Mouse (Mus musculus) neural tube, embryonic 12.5 days (tissue): ENCODE results near the gene Jaml. TPM values are rescaled to one million over a fixed set of nuclear protein-coding genes. Genes with fewer than 3 reads are reported as not detected.
A peak's percentile ranks its signal among the peaks of the same experiment; 100 is the strongest.

Experiments used
- ATAC-seq: fragments of 200-750 bp; cut with Nextera tagmentation; 2 replicates; pipeline ENCODE4 v1.8.0; 2017; ENCODE audit warnings: low read depth, mild to moderate bottlenecking, moderate TSS enrichment, moderate library complexity; ENCODE audit not compliant: low FRiP score
- H3K27ac ChIP-seq: fragments of 300-500 bp; sonication (generic); 2 replicates; pipeline ENCODE4 v1.5.1; 2016
- H3K27me3 ChIP-seq: fragments of 300-500 bp; sonication (generic); replicated peaks from 2 replicates; pipeline ENCODE4 v1.6.1; 2016; ENCODE audit warnings: mild to moderate bottlenecking
- H3K36me3 ChIP-seq: fragments of 300-500 bp; sonication (generic); 2 replicates; pipeline ENCODE4 v1.6.1; 2016; ENCODE audit warnings: mild to moderate bottlenecking
- H3K4me1 ChIP-seq: fragments of 300-500 bp; sonication (generic); 2 replicates; pipeline ENCODE4 v1.6.1; 2016
- H3K4me2 ChIP-seq: fragments of 300-500 bp; sonication (generic); replicated peaks from 2 replicates; pipeline ENCODE4 v1.6.1; 2016; ENCODE audit warnings: mild to moderate bottlenecking
- H3K4me3 ChIP-seq: fragments of 300-500 bp; sonication (generic); 2 replicates; pipeline ENCODE4 v1.5.1; 2016
- H3K9ac ChIP-seq: fragments of 300-500 bp; sonication (generic); 2 replicates; pipeline ENCODE4 v1.6.1; 2016; ENCODE audit warnings: mild to moderate bottlenecking
- H3K9me3 ChIP-seq: fragments of 300-500 bp; sonication (generic); 2 replicates; pipeline ENCODE4 v1.6.1; 2016; ENCODE audit warnings: mild to moderate bottlenecking
- WGBS: fragments of 180-500 bp; shearing (Covaris S2); methylation state at CpG from one replicate; pipeline ENCODE4 v1.1.7; 2016; 5-methylcytosine and 5-hydroxymethylcytosine counted together
- polyA plus RNA-seq: library from polyadenylated mRNA; unstranded; fragments of >200 nt; fragmentation: Nextera tagmentation; extraction: Ambion mirVana; gene quantifications from 2 replicates; pipeline ENCODE4 v1.2.1, GENCODE M21; 2016

The Jaml gene
- polyA plus RNA-seq, 1 experiment from 2014 or later, result 0.10 TPM

GRCm38 (mm10) chr9:45133484-45134310, 54.7 kb downstream of the Jaml start:
- H3K36me3 ChIP-seq, result no peaks in the 10 kb centered on the region
- H3K9me3 ChIP-seq, result no peaks in the 10 kb centered on the region
- WGBS, result 30% methylated on average over 5 of the region's 5 CpGs
- peaks cover 10% of the 10 kb centered on the region for H3K4me1 ChIP-seq
- H3K27me3 ChIP-seq, result peaks cover 47% of the 10 kb centered on the region
- H3K27ac ChIP-seq, result no peak overlapping the region
- H3K4me3 ChIP-seq, result no peak overlapping the region
- H3K9ac ChIP-seq, result no peak overlapping the region
- H3K4me2 ChIP-seq, result no peak overlapping the region
- ATAC-seq, result no peak

- peaks cover 17% of the 10 kb centered on the region for H3K4me1 ChIP-seq
- H3K27ac ChIP-seq, result no peak overlapping the region
- H3K4me2 ChIP-seq, result no peak overlapping the region
- H3K27me3 ChIP-seq, result peaks cover 75% of the 10 kb centered on the region
- H3K9me3 ChIP-seq, result no peaks in the 10 kb centered on the region
- 7% methylated on average over 7 of the region's 7 CpGs for whole genome bisulfite sequencing
- ATAC-seq, result no peak
- no peak overlapping the region for H3K4me3 ChIP-seq
- H3K36me3 ChIP-seq, result no peaks in the 10 kb centered on the region
- H3K9ac ChIP-seq, result no peak overlapping the region
Observed at GRCm38 (mm10) chr9:45136442-45137169, 57.6 kb downstream of the Jaml start.

- Histone ChIP-seq H3K9me3 (no peaks in the 10 kb centered on the region), H3K4me1 (peaks cover 17% of the 10 kb centered on the region), H3K4me2 (peak within 1 kb of the TSS; percentile 89), H3K36me3 (no peaks in the 10 kb centered on the region), H3K4me3 (peak within 1 kb of the TSS; percentile 41), H3K27me3 (peaks cover 85% of the 10 kb centered on the region), H3K27ac (no peak within 1 kb of the TSS), H3K9ac (peak within 1 kb of the TSS; percentile 22)
- ATAC-seq, result peak; percentile 25
- WGBS, result under 1% methylated on average over 68 of the region's 76 CpGs
Observed at GRCm38 (mm10) chr9:45138191-45139032, 59.4 kb downstream of the Jaml start, which contains the start of gene Scn4b. TSS of gene Scn4b (plus strand) at chr9:45138395.

GRCm38 (mm10) chr9:45139082-45139481, 60.1 kb downstream of the Jaml start:
- no peaks in the 10 kb centered on the region for H3K36me3 ChIP-seq
- no peak overlapping the region for H3K27ac ChIP-seq
- H3K4me1 ChIP-seq, result peaks cover 17% of the 10 kb centered on the region
- ATAC-seq, result no peak
- H3K9ac ChIP-seq, result 0 out of 2 replicates have a peak overlapping the region, but pooled peaks have one; percentile 22
- 1% methylated on average over 7 of the region's 7 CpGs for WGBS
- H3K27me3 ChIP-seq, result peaks cover 86% of the 10 kb centered on the region
- H3K4me3 ChIP-seq, result peak overlapping the region; percentile 41
- no peaks in the 10 kb centered on the region for H3K9me3 ChIP-seq
- peak overlapping the region; percentile 89 for H3K4me2 ChIP-seq

GRCm38 (mm10) chr9:45140945-45141344, 62.0 kb downstream of the Jaml start:
- Histone ChIP-seq H3K27me3 (peaks cover 78% of the 10 kb centered on the region), H3K9ac (no peak overlapping the region), H3K27ac (no peak overlapping the region), H3K4me3 (no peak overlapping the region), H3K36me3 (no peaks in the 10 kb centered on the region), H3K4me1 (peaks cover 23% of the 10 kb centered on the region), H3K9me3 (no peaks in the 10 kb centered on the region), H3K4me2 (no peak overlapping the region)
- 51% methylated on average over 7 of the region's 7 CpGs for WGBS
- no peak for ATAC-seq

GRCm38 (mm10) chr9:45142686-45143085, 63.7 kb downstream of the Jaml start:
- Histone ChIP-seq H3K27ac (no peak overlapping the region), H3K9ac (no peak overlapping the region), H3K4me2 (no peak overlapping the region), H3K27me3 (peaks cover 62% of the 10 kb centered on the region), H3K4me3 (no peak overlapping the region), H3K9me3 (no peaks in the 10 kb centered on the region), H3K36me3 (no peaks in the 10 kb centered on the region), H3K4me1 (peaks cover 24% of the 10 kb centered on the region)
- no peak for ATAC-seq
- 58% methylated on average over 3 of the region's 3 CpGs for WGBS

- Histone ChIP-seq H3K27ac (no peak overlapping the region), H3K4me1 (peaks cover 8% of the 10 kb centered on the region), H3K36me3 (no peaks in the 10 kb centered on the region), H3K27me3 (peaks cover 42% of the 10 kb centered on the region), H3K4me3 (peak overlapping the region; percentile 29), H3K9me3 (no peaks in the 10 kb centered on the region), H3K9ac (peak overlapping the region; percentile 38; the same call in 1 of the 2 replicates), H3K4me2 (peak overlapping the region; percentile 73)
- peak; percentile 33; the same call in 1 of the 2 replicates for ATAC-seq
- WGBS, result 1% methylated on average over 27 of the region's 27 CpGs
Observed at GRCm38 (mm10) chr9:45145533-45146266, 66.7 kb downstream of the Jaml start.

GRCm38 (mm10) chr9:45146267-45146597, 67.2 kb downstream of the Jaml start:
- Histone ChIP-seq H3K27ac (no peak overlapping the region), H3K4me1 (peaks cover 8% of the 10 kb centered on the region), H3K36me3 (no peaks in the 10 kb centered on the region), H3K27me3 (peaks cover 38% of the 10 kb centered on the region), H3K9ac (peak overlapping the region; percentile 38; the same call in 1 of the 2 replicates), H3K9me3 (no peaks in the 10 kb centered on the region), H3K4me3 (peak overlapping the region; percentile 29), H3K4me2 (peak overlapping the region; percentile 73)
- ATAC-seq, result no peak
- 0% methylated on average over 5 of the region's 5 CpGs for WGBS

- Histone ChIP-seq H3K36me3 (no peaks in the 10 kb centered on the region), H3K27me3 (peaks cover 12% of the 10 kb centered on the region), H3K4me2 (no peak overlapping the region), H3K4me3 (no peak overlapping the region), H3K4me1 (peaks cover 2% of the 10 kb centered on the region), H3K27ac (no peak overlapping the region), H3K9ac (no peak overlapping the region), H3K9me3 (no peaks in the 10 kb centered on the region)
- no peak for ATAC-seq
- WGBS, result 61% methylated on average over 1 of the region's 1 CpGs
Observed at GRCm38 (mm10) chr9:45150933-45151332, 72.0 kb downstream of the Jaml start.

GRCm38 (mm10) chr9:45153361-45153760, 74.4 kb downstream of the Jaml start:
- no peak overlapping the region for H3K9ac ChIP-seq
- peaks cover 10% of the 10 kb centered on the region for H3K27me3 ChIP-seq
- no peak for ATAC-seq
- H3K4me1 ChIP-seq, result no peaks in the 10 kb centered on the region
- no peaks in the 10 kb centered on the region for H3K36me3 ChIP-seq
- H3K4me2 ChIP-seq, result no peak overlapping the region
- WGBS, result 82% methylated on average over 7 of the region's 7 CpGs
- no peak overlapping the region for H3K4me3 ChIP-seq
- H3K9me3 ChIP-seq, result no peaks in the 10 kb centered on the region
- no peak overlapping the region for H3K27ac ChIP-seq
